Mouse (Mus musculus): ENCODE measurements around the gene Plxdc1.
"Not testable (repeated sequence)": the region's sequence is repeated elsewhere in the genome, so short reads cannot be mapped to it uniquely, and the experiment has no call there.

Plxdc1 gene

GRCm38 (mm10) chr11:97955146-97955902, 30.9 kb downstream of the Plxdc1 start:
- DNase-seq (ENCODE audit: low spot score), result no peak

- DNase-seq (ENCODE audit: low spot score), result no peak
These were observed 31.6 kb downstream of the Plxdc1 start for GRCm38 (mm10) chr11:97954469-97955141.

- DNase-seq (ENCODE audit: low spot score), result no peak
These were observed 32.3 kb downstream of the Plxdc1 start for GRCm38 (mm10) chr11:97953939-97954275.

- no peak for DNase-seq (ENCODE audit: low spot score)
These were observed 32.9 kb downstream of the Plxdc1 start for GRCm38 (mm10) chr11:97953179-97953938.

GRCm38 (mm10) chr11:97952367-97953006, 33.8 kb downstream of the Plxdc1 start:
- no peak for DNase-seq (ENCODE audit: low spot score)

- no peak for DNase-seq (ENCODE audit: low spot score)
These were observed 36.4 kb downstream of the Plxdc1 start for GRCm38 (mm10) chr11:97949703-97950475.

- DNase-seq (ENCODE audit: low spot score), result no peak
These were observed 38.8 kb downstream of the Plxdc1 start for GRCm38 (mm10) chr11:97947426-97947825.

GRCm38 (mm10) chr11:97945738-97946289, 40.4 kb downstream of the Plxdc1 start:
- not testable (repeated sequence) for DNase-seq (ENCODE audit: low spot score)

- DNase-seq (ENCODE audit: low spot score), result no peak
These were observed 41.2 kb downstream of the Plxdc1 start for GRCm38 (mm10) chr11:97945031-97945430.

- DNase-seq (ENCODE audit: low spot score), result no peak
These were observed 43.0 kb downstream of the Plxdc1 start for GRCm38 (mm10) chr11:97943256-97943655.

GRCm38 (mm10) chr11:97942420-97943111, 43.7 kb downstream of the Plxdc1 start:
- no peak for DNase-seq (ENCODE audit: low spot score)

GRCm38 (mm10) chr11:97937469-97938105, 48.7 kb downstream of the Plxdc1 start:
- DNase-seq (ENCODE audit: low spot score), result no peak

GRCm38 (mm10) chr11:97936758-97937157, 49.5 kb downstream of the Plxdc1 start:
- DNase-seq (ENCODE audit: low spot score), result peak; percentile 49

- DNase-seq (ENCODE audit: low spot score), result no peak
These were observed 50.2 kb downstream of the Plxdc1 start for GRCm38 (mm10) chr11:97935913-97936575.

- no peak for DNase-seq (ENCODE audit: low spot score)
These were observed 52.7 kb downstream of the Plxdc1 start for GRCm38 (mm10) chr11:97933553-97933952.

- no peak for DNase-seq (ENCODE audit: low spot score)
These were observed 57.3 kb downstream of the Plxdc1 start for GRCm38 (mm10) chr11:97928905-97929304.

- no peak for DNase-seq (ENCODE audit: low spot score)
These were observed 62.0 kb downstream of the Plxdc1 start for GRCm38 (mm10) chr11:97924217-97924616.

GRCm38 (mm10) chr11:97923639-97924038, 62.6 kb downstream of the Plxdc1 start:
- DNase-seq (ENCODE audit: low spot score), result peak; percentile 22

- no peak for DNase-seq (ENCODE audit: low spot score)
These were observed 70.2 kb downstream of the Plxdc1 start for GRCm38 (mm10) chr11:97915974-97916503.
